Mouse (Mus musculus) cerebellum, postnatal 36 days (tissue): ENCODE measurements around the gene Sv2b.
"Not testable (repeated sequence)": the region's sequence is repeated elsewhere in the genome, so short reads cannot be mapped to it uniquely, and the experiment has no call there.

Source experiments
- DNase-seq, 2 experiments: peaks; one replicate each; pipeline ENCODE4 v3.0.0; 2021 to 2022; ENCODE audit warnings: mixed read lengths in 2 of 2

Sv2b gene

GRCm38 (mm10) chr7:75207965-75208644 is 101.0 kb downstream of the Sv2b start:
- peak in 1 of 2 experiments; percentile 7 for DNase-seq

- no peak for DNase-seq
Measured at GRCm38 (mm10) chr7:75206671-75207070, 102.4 kb downstream of the Sv2b start.

- no peak for DNase-seq
Measured at GRCm38 (mm10) chr7:75205386-75205785, 103.7 kb downstream of the Sv2b start.

GRCm38 (mm10) chr7:75194919-75195230 is 114.2 kb downstream of the Sv2b start:
- not testable (repeated sequence) for DNase-seq

GRCm38 (mm10) chr7:75194158-75194918 is 114.7 kb downstream of the Sv2b start:
- DNase-seq, result no peak

GRCm38 (mm10) chr7:75190192-75190591 is 118.9 kb downstream of the Sv2b start:
- peak in 1 of 2 experiments; percentile 21 for DNase-seq

GRCm38 (mm10) chr7:75175042-75175441 is 134.0 kb downstream of the Sv2b start:
- no peak for DNase-seq

GRCm38 (mm10) chr7:75167481-75167880 is 141.6 kb downstream of the Sv2b start:
- DNase-seq, result peak; percentile 56 to 57

GRCm38 (mm10) chr7:75147174-75147573 is 161.9 kb downstream of the Sv2b start:
- no peak for DNase-seq

GRCm38 (mm10) chr7:75142800-75143199 is 166.3 kb downstream of the Sv2b start:
- no peak for DNase-seq

GRCm38 (mm10) chr7:75141919-75142700 is 167.0 kb downstream of the Sv2b start:
- peak; percentile 23 to 33 for DNase-seq

GRCm38 (mm10) chr7:75139306-75139705 is 169.8 kb downstream of the Sv2b start:
- DNase-seq, result no peak

- peak; percentile 57 to 62 for DNase-seq
Measured at GRCm38 (mm10) chr7:75134710-75135617, 174.1 kb downstream of the Sv2b start.

GRCm38 (mm10) chr7:75128036-75128435 is 181.0 kb downstream of the Sv2b start:
- DNase-seq, result no peak

GRCm38 (mm10) chr7:75124067-75124466 is 185.0 kb downstream of the Sv2b start:
- no peak for DNase-seq

GRCm38 (mm10) chr7:75118022-75118673 is 190.9 kb downstream of the Sv2b start:
- no peak for DNase-seq

- DNase-seq, result peak; percentile 65 to 73
Measured at GRCm38 (mm10) chr7:75110689-75111088, 198.4 kb downstream of the Sv2b start.

- DNase-seq, result peak; percentile 45 to 48
Measured at GRCm38 (mm10) chr7:75107441-75107840, 201.6 kb downstream of the Sv2b start.

- DNase-seq, result peak; percentile 63 to 71
Measured at GRCm38 (mm10) chr7:75103900-75104299, 205.2 kb downstream of the Sv2b start.

- DNase-seq, result no peak
Measured at GRCm38 (mm10) chr7:75102536-75103332, 206.3 kb downstream of the Sv2b start.

GRCm38 (mm10) chr7:75085473-75085872 is 223.6 kb downstream of the Sv2b start:
- no peak for DNase-seq
